Mouse (Mus musculus) cortical plate, adult 2 months (tissue): ENCODE results near the gene Gde1.

Experiments used
- CTCF ChIP-seq: fragments of 200-500 bp; IDR thresholded peaks from 2 replicates; pipeline ENCODE4 v1.5.1; 2011; ENCODE audit warnings: mild to moderate bottlenecking, control low read depth, low read length; ENCODE audit not compliant: insufficient read depth; ENCODE audit errors: extremely low read depth
- POLR2A ChIP-seq: fragments of 200-500 bp; IDR thresholded peaks from 2 replicates; pipeline ENCODE4 v1.6.1; 2011; ENCODE audit warnings: mild to moderate bottlenecking, low read length, control low read depth; ENCODE audit not compliant: insufficient read depth; ENCODE audit errors: extremely low read depth

DNA sequence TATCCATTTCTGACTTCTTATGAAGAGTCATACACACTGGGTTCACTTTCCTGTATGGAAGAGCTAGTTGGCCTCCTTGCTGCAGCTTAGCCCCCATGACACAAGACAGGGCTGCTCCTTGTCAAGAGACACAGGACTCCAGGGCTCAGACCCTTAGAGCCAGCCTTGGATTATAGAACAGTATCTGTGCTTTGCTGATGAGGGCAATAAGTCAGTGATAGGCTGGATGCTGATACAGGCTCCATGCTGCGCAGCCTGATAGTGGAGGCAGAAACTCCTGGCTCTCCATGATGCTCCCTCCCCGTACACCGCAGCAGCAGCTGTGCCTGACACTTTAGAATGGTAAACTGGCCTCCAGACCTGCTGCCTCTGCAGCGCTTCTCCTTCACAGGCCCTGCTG lies 35.4 kb downstream of the Gde1 start:
- TF ChIP-seq CTCF (no peak), POLR2A (no peak)
